Mouse (Mus musculus): ENCODE results near the gene Ttc7b. TPM values are rescaled to one million over a fixed set of nuclear protein-coding genes. Genes with fewer than 3 reads are reported as not detected.
A peak's percentile ranks its signal among the peaks of the same experiment; 100 is the strongest.

Gene Ttc7b
- polyA plus RNA-seq, 1 experiment = not detected

GRCm38 (mm10) chr12:100268011-100268410, 252.6 kb downstream of the Ttc7b start:
- WGBS = 20% methylated on average over 6 of the region's 6 CpGs
- Histone ChIP-seq H3K27ac (ENCODE audit: insufficient read depth, low read depth, low read length) (no peak overlapping the region), H3K4me3 (ENCODE audit: insufficient read depth, low read depth, low read length) (no peak overlapping the region), H3K4me1 (ENCODE audit: control insufficient read depth, insufficient read depth, low read length) (peaks cover 65% of the 10 kb centered on the region)
- no peak for TF ChIP-seq POLR2A (IDR thresholded peaks at IDR 0.05; ENCODE audit: insufficient read depth, low read depth, low read length)
- no peak for TF ChIP-seq CTCF (IDR thresholded peaks at IDR 0.05; ENCODE audit: insufficient read depth, low read depth, low read length)

GRCm38 (mm10) chr12:100265546-100266309, 254.9 kb downstream of the Ttc7b start:
- 16% methylated on average over 9 of the region's 9 CpGs for WGBS
- Histone ChIP-seq H3K4me3 (ENCODE audit: insufficient read depth, low read depth, low read length) (no peak overlapping the region), H3K27ac (ENCODE audit: insufficient read depth, low read depth, low read length) (peak overlapping the region; percentile 98), H3K4me1 (ENCODE audit: control insufficient read depth, insufficient read depth, low read length) (peaks cover 58% of the 10 kb centered on the region)
- TF ChIP-seq POLR2A (IDR thresholded peaks at IDR 0.05; ENCODE audit: insufficient read depth, low read depth, low read length) (no peak), CTCF (IDR thresholded peaks at IDR 0.05; ENCODE audit: insufficient read depth, low read depth, low read length) (no peak)

GRCm38 (mm10) chr12:100264941-100265340, 255.7 kb downstream of the Ttc7b start:
- Histone ChIP-seq H3K4me3 (ENCODE audit: insufficient read depth, low read depth, low read length) (no peak overlapping the region), H3K4me1 (ENCODE audit: control insufficient read depth, insufficient read depth, low read length) (peaks cover 58% of the 10 kb centered on the region), H3K27ac (ENCODE audit: insufficient read depth, low read depth, low read length) (peak overlapping the region; percentile 94)
- no peak for TF ChIP-seq CTCF (IDR thresholded peaks at IDR 0.05; ENCODE audit: insufficient read depth, low read depth, low read length)
- TF ChIP-seq POLR2A (IDR thresholded peaks at IDR 0.05; ENCODE audit: insufficient read depth, low read depth, low read length) = no peak
- 81% methylated on average over 4 of the region's 4 CpGs for WGBS

DNA sequence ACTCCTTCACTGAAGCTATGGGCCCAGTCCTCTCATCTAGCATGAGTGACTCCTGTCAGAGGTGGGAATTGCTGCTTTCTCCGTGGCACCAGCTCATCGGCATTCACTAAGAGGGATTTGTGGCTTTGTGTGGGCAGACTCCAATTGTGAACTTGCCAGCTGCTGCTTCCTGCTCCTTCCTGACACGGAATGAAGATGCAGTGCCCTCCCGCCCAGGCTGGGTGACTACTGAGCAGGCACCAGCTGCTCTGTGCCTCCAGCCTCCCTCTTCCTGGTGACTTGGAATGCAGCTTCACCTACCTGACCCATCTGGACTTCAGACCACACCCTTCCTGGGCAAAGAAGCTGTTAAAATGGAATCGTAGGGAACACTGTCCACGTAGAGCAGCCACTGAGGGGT, 257.8 kb downstream of the Ttc7b start:
- 27% methylated on average over 6 of the region's 6 CpGs for WGBS
- H3K4me3 ChIP-seq (ENCODE audit: insufficient read depth, low read depth, low read length) = no peak overlapping the region
- TF ChIP-seq CTCF (IDR thresholded peaks at IDR 0.05; ENCODE audit: insufficient read depth, low read depth, low read length) (no peak), POLR2A (IDR thresholded peaks at IDR 0.05; ENCODE audit: insufficient read depth, low read depth, low read length) (no peak)

DNA sequence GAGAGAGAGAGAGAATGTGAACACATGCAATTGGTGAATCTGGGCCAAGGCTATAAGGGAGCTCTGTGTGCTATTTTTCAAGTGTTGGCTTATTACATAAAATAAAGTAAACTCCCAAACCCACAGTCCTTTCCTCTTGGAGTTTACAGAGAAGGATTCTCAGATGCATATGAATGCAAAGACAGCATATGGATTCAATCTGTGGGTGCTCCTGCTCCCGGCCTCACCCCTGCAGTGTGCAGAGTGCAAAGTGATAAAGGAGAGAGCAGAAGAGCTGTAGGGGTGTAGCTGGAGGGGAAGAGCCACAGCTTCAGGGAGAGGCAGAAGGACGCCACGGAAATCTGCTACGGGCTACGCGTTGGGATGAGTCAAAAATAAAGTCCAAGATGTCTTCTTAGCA, 258.9 kb downstream of the Ttc7b start:
- WGBS = 74% methylated on average over 6 of the region's 6 CpGs
- no peak overlapping the region for H3K4me3 ChIP-seq (ENCODE audit: insufficient read depth, low read depth, low read length)
- H3K4me1 ChIP-seq (ENCODE audit: control insufficient read depth, insufficient read depth, low read length) = peaks cover 39% of the 10 kb centered on the region
- TF ChIP-seq POLR2A (IDR thresholded peaks at IDR 0.05; ENCODE audit: insufficient read depth, low read depth, low read length) (no peak), CTCF (IDR thresholded peaks at IDR 0.05; ENCODE audit: insufficient read depth, low read depth, low read length) (no peak)
- peak overlapping the region; percentile 48 for H3K27ac ChIP-seq (ENCODE audit: insufficient read depth, low read depth, low read length)

More for the DNA sequence above, 257.8 kb downstream of the Ttc7b start:
- Histone ChIP-seq H3K4me1 (ENCODE audit: control insufficient read depth, insufficient read depth, low read length) (peaks cover 48% of the 10 kb centered on the region), H3K27ac (ENCODE audit: insufficient read depth, low read depth, low read length) (peak overlapping the region; percentile 70)

- peaks cover 31% of the 10 kb centered on the region for H3K4me1 ChIP-seq (ENCODE audit: control insufficient read depth, insufficient read depth, low read length)
- no peak overlapping the region for H3K27ac ChIP-seq (ENCODE audit: insufficient read depth, low read depth, low read length)
- no peak overlapping the region for H3K4me3 ChIP-seq (ENCODE audit: insufficient read depth, low read depth, low read length)
- TF ChIP-seq CTCF (IDR thresholded peaks at IDR 0.05; ENCODE audit: insufficient read depth, low read depth, low read length) = no peak
- no peak for TF ChIP-seq POLR2A (IDR thresholded peaks at IDR 0.05; ENCODE audit: insufficient read depth, low read depth, low read length)
- WGBS = 59% methylated on average over 2 of the region's 2 CpGs
These were observed 260.5 kb downstream of the Ttc7b start for GRCm38 (mm10) chr12:100260151-100260550.

- WGBS = 70% methylated on average over 3 of the region's 3 CpGs
- no peak overlapping the region for H3K27ac ChIP-seq (ENCODE audit: insufficient read depth, low read depth, low read length)
- H3K4me3 ChIP-seq (ENCODE audit: insufficient read depth, low read depth, low read length) = no peak overlapping the region
- TF ChIP-seq CTCF (IDR thresholded peaks at IDR 0.05; ENCODE audit: insufficient read depth, low read depth, low read length) (no peak), POLR2A (IDR thresholded peaks at IDR 0.05; ENCODE audit: insufficient read depth, low read depth, low read length) (no peak)
- H3K4me1 ChIP-seq (ENCODE audit: control insufficient read depth, insufficient read depth, low read length) = peaks cover 9% of the 10 kb centered on the region
These were observed 262.8 kb downstream of the Ttc7b start for GRCm38 (mm10) chr12:100257779-100258178.

DNA sequence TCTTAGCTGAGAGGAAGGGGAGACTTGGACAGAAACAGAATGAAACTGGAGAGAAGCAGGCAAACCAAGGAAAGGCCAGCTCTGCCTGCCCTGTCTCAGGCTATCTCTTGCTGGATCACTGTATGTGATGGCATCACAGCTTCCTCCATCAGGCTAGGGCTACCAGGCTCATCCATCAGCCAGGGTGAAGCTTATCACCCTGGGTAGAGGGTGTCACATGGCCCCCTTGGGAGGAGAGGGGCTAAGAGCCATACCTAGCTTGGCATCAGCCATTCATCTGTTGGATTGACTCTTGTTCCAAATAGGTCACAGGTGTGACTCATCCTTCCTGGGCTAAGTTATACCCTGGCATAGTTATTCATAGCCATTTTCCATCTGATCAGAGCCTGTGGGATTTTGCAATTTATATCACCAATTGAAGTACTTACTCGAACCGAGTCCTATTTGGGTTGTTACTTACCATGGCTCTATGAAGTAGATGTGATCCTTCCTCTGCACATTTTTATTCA, 265.1 kb downstream of the Ttc7b start:
- H3K4me1 ChIP-seq (ENCODE audit: control insufficient read depth, insufficient read depth, low read length) = peaks cover 8% of the 10 kb centered on the region
- TF ChIP-seq CTCF (IDR thresholded peaks at IDR 0.05; ENCODE audit: insufficient read depth, low read depth, low read length) = no peak
- TF ChIP-seq POLR2A (IDR thresholded peaks at IDR 0.05; ENCODE audit: insufficient read depth, low read depth, low read length) = no peak
- WGBS = 70% methylated on average over 2 of the region's 2 CpGs
- no peak overlapping the region for H3K27ac ChIP-seq (ENCODE audit: insufficient read depth, low read depth, low read length)
- H3K4me3 ChIP-seq (ENCODE audit: insufficient read depth, low read depth, low read length) = no peak overlapping the region

- no peak for TF ChIP-seq POLR2A (IDR thresholded peaks at IDR 0.05; ENCODE audit: insufficient read depth, low read depth, low read length)
- TF ChIP-seq CTCF (IDR thresholded peaks at IDR 0.05; ENCODE audit: insufficient read depth, low read depth, low read length) = no peak
- no peak overlapping the region for H3K27ac ChIP-seq (ENCODE audit: insufficient read depth, low read depth, low read length)
- H3K4me3 ChIP-seq (ENCODE audit: insufficient read depth, low read depth, low read length) = no peak overlapping the region
- 89% methylated on average over 4 of the region's 4 CpGs for WGBS
- H3K4me1 ChIP-seq (ENCODE audit: control insufficient read depth, insufficient read depth, low read length) = peaks cover 4% of the 10 kb centered on the region; the same call in 1 of the 2 replicates
These were observed 266.2 kb downstream of the Ttc7b start for GRCm38 (mm10) chr12:100254471-100254870.

Other genes starting within 250 kb of the Ttc7b start
- not detected in 2 replicates for gene Rps6ka5, start 206.2 kb upstream of the Ttc7b start, polyA plus RNA-seq (2012; ENCODE audit: insufficient read depth, insufficient read length, low replicate concordance, missing spikeins)